Mouse (Mus musculus) hindbrain, embryonic 15.5 days (tissue): ENCODE results near the gene Scrn2. TPM values are rescaled to one million over a fixed set of nuclear protein-coding genes. Genes with fewer than 3 reads are reported as not detected.

ENCODE experiments used
- ATAC-seq: fragments of 200-750 bp; cut with Nextera tagmentation; 2 replicates; pipeline ENCODE4 v1.8.0; 2017; ENCODE audit warnings: low read depth, moderate number of reproducible peaks, moderate TSS enrichment; ENCODE audit not compliant: low FRiP score
- H3K27ac ChIP-seq: fragments of 300-500 bp; sonication (generic); replicated peaks from 2 replicates; pipeline ENCODE4 v1.5.1; 2015; ENCODE audit warnings: mild to moderate bottlenecking, inconsistent platforms
- H3K27me3 ChIP-seq: fragments of 300-500 bp; sonication (generic); 2 replicates; pipeline ENCODE4 v1.6.1; 2015; ENCODE audit warnings: control low read depth, inconsistent platforms
- H3K36me3 ChIP-seq: fragments of 300-500 bp; sonication (generic); 2 replicates; pipeline ENCODE4 v1.6.1; 2015; ENCODE audit warnings: control low read depth, inconsistent platforms
- H3K4me1 ChIP-seq: fragments of 300-500 bp; sonication (generic); replicated peaks from 2 replicates; pipeline ENCODE4 v1.6.1; 2015; ENCODE audit warnings: control low read depth, inconsistent platforms
- H3K4me2 ChIP-seq: fragments of 300-500 bp; sonication (generic); 2 replicates; pipeline ENCODE4 v1.6.1; 2015; ENCODE audit warnings: moderate library complexity, mild to moderate bottlenecking, inconsistent platforms
- H3K4me3 ChIP-seq: fragments of 300-500 bp; sonication (generic); 2 replicates; pipeline ENCODE4 v1.5.1; 2015; ENCODE audit warnings: mild to moderate bottlenecking, inconsistent platforms
- H3K9ac ChIP-seq: fragments of 300-500 bp; sonication (generic); 2 replicates; pipeline ENCODE4 v1.6.1; 2015; ENCODE audit warnings: inconsistent platforms
- H3K9me3 ChIP-seq: fragments of 300-500 bp; sonication (generic); 2 replicates; pipeline ENCODE4 v1.6.1; 2016; ENCODE audit warnings: control low read depth, inconsistent platforms
- whole genome bisulfite sequencing: fragments of 180-500 bp; shearing (Covaris S2); methylation state at CpG from one replicate; pipeline ENCODE4 v1.1.7; 2015; 5-methylcytosine and 5-hydroxymethylcytosine counted together
- polyA plus RNA-seq: library from polyadenylated mRNA; unstranded; fragments of >200 nt; fragmentation: Nextera tagmentation; extraction: Ambion mirVana; gene quantifications from 2 replicates; pipeline ENCODE4 v1.2.1, GENCODE M21; 2015

Gene Scrn2
- polyA plus RNA-seq, 1 experiment from 2014 or later: 15.1 TPM

GRCm38 (mm10) chr11:97041022-97041899 lies 11.5 kb downstream of the Scrn2 start, which contains the start of the genes Lrrc46 and Mrpl10:
Gene Lrrc46, minus strand, starts transcription at chr11:97041407.
Gene Mrpl10, plus strand, starts transcription at chr11:97041560.
- Histone ChIP-seq H3K4me1 (peaks cover 16% of the 10 kb centered on the region), H3K36me3 (peaks cover 10% of the 10 kb centered on the region; the same call in 1 of the 2 replicates), H3K4me3 (peak within 1 kb of the TSS; percentile 96), H3K4me2 (peak within 1 kb of the TSS; percentile 89), H3K27ac (peak within 1 kb of the TSS; percentile 88), H3K27me3 (no peaks in the 10 kb centered on the region), H3K9ac (peak within 1 kb of the TSS; percentile 91), H3K9me3 (no peaks in the 10 kb centered on the region)
- ATAC-seq: peak; percentile 95
- under 1% methylated on average over 47 of the region's 48 CpGs for WGBS

- H3K4me2 ChIP-seq: no peak overlapping the region
- peaks cover 16% of the 10 kb centered on the region for H3K4me1 ChIP-seq
- H3K4me3 ChIP-seq: no peak overlapping the region
- 93% methylated on average over 8 of the region's 8 CpGs for WGBS
- H3K36me3 ChIP-seq: peaks cover 13% of the 10 kb centered on the region; the same call in 1 of the 2 replicates
- no peak for ATAC-seq
- no peak overlapping the region for H3K9ac ChIP-seq
- no peak overlapping the region for H3K27ac ChIP-seq
- H3K9me3 ChIP-seq: no peaks in the 10 kb centered on the region
- no peaks in the 10 kb centered on the region for H3K27me3 ChIP-seq
Measured at GRCm38 (mm10) chr11:97044902-97045301, 15.2 kb downstream of the Scrn2 start.

DNA sequence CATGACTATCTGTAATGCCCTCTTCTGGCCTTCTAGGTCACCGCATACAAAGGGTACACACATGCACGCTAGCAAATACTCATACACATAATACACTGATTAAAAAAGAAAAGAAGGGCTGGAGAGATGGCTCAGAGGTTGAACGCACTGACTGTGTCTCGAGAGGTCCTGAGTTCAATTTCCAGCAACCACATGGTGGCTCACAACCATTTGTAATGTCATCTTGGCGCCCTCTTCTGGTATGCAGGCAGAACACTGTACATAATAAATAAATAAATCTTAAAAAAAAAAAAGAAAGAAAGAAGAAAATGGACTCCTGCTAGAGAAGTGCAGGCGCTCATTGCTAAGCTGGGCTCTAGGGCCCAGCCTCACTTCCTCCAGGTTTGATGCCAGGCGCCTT lies 16.1 kb downstream of the Scrn2 start:
- H3K27ac ChIP-seq: no peak overlapping the region
- no peak overlapping the region for H3K9ac ChIP-seq
- no peak overlapping the region for H3K4me2 ChIP-seq
- H3K36me3 ChIP-seq: peaks cover 13% of the 10 kb centered on the region; the same call in 1 of the 2 replicates
- ATAC-seq: no peak
- H3K4me3 ChIP-seq: no peak overlapping the region
- H3K27me3 ChIP-seq: no peaks in the 10 kb centered on the region
- H3K4me1 ChIP-seq: peaks cover 19% of the 10 kb centered on the region
- 81% methylated on average over 7 of the region's 7 CpGs for WGBS
- H3K9me3 ChIP-seq: no peaks in the 10 kb centered on the region

DNA sequence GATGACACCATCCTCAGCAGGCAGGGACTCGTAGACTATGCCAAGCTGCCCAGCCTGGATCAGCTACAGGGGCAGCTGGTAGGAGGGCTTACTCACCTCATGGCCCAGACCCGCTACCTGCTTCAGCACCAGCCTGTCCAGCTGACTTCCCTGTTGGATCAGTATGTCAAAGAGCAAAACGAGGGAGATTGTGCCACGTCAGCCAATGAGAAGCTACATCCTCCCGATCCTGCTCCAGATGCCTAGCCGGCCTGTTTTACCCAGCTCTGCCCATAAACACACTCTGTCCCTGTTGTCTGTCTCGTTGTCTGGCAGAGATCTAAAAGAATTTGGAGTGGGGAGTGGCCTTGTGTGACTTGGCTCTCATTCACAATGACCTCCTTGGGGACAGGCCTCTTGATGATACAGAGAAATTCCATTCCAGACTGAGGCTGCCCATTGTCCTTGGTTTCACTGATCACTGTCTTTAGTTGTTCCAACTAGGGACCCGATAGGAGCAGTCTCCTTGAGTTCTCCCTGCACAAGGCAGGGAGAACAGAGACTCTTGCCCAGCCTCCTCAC lies 18.4 kb downstream of the Scrn2 start:
- ATAC-seq: no peak
- Histone ChIP-seq H3K9me3 (no peaks in the 10 kb centered on the region), H3K4me3 (no peak overlapping the region), H3K4me2 (no peak overlapping the region), H3K4me1 (peaks cover 25% of the 10 kb centered on the region), H3K36me3 (peaks cover 20% of the 10 kb centered on the region), H3K27me3 (no peaks in the 10 kb centered on the region), H3K9ac (no peak overlapping the region), H3K27ac (no peak overlapping the region)
- WGBS: 81% methylated on average over 8 of the region's 8 CpGs

- no peak overlapping the region for H3K4me2 ChIP-seq
- no peak for ATAC-seq
Measured at GRCm38 (mm10) chr11:97049492-97050085, 19.9 kb downstream of the Scrn2 start.

GRCm38 (mm10) chr11:97050216-97050943 lies 20.6 kb downstream of the Scrn2 start, which contains the start of gene Osbpl7:
Gene Osbpl7, plus strand, starts transcription at chr11:97050628.
- Histone ChIP-seq H3K36me3 (peaks cover 34% of the 10 kb centered on the region), H3K27ac (peak within 1 kb of the TSS; percentile 73), H3K4me2 (peak within 1 kb of the TSS; percentile 96), H3K4me1 (peaks cover 25% of the 10 kb centered on the region), H3K9ac (peak within 1 kb of the TSS; percentile 79), H3K27me3 (no peaks in the 10 kb centered on the region), H3K9me3 (no peaks in the 10 kb centered on the region), H3K4me3 (peak within 1 kb of the TSS; percentile 70)
- WGBS: 5% methylated on average over 18 of the region's 18 CpGs
- ATAC-seq: peak; percentile 90

More at GRCm38 (mm10) chr11:97049492-97050085, 19.9 kb downstream of the Scrn2 start:
- no peak overlapping the region for H3K9ac ChIP-seq
- no peak overlapping the region for H3K4me3 ChIP-seq
- WGBS: 78% methylated on average over 6 of the region's 6 CpGs
- peaks cover 25% of the 10 kb centered on the region for H3K4me1 ChIP-seq
- no peaks in the 10 kb centered on the region for H3K27me3 ChIP-seq
- no peaks in the 10 kb centered on the region for H3K9me3 ChIP-seq
- H3K27ac ChIP-seq: no peak overlapping the region
- peaks cover 31% of the 10 kb centered on the region for H3K36me3 ChIP-seq

- no peaks in the 10 kb centered on the region for H3K27me3 ChIP-seq
Measured at GRCm38 (mm10) chr11:97050944-97051586, 21.3 kb downstream of the Scrn2 start.

GRCm38 (mm10) chr11:97052219-97052646 lies 22.5 kb downstream of the Scrn2 start:
- H3K4me2 ChIP-seq: peak overlapping the region; percentile 96
- no peak for ATAC-seq
- peaks cover 40% of the 10 kb centered on the region for H3K36me3 ChIP-seq

More at GRCm38 (mm10) chr11:97050944-97051586, 21.3 kb downstream of the Scrn2 start:
- Histone ChIP-seq H3K9ac (peak overlapping the region; percentile 79), H3K9me3 (no peaks in the 10 kb centered on the region), H3K4me2 (peak overlapping the region; percentile 96), H3K4me1 (peaks cover 25% of the 10 kb centered on the region), H3K36me3 (peaks cover 36% of the 10 kb centered on the region), H3K4me3 (peak overlapping the region; percentile 70), H3K27ac (peak overlapping the region; percentile 73)
- WGBS: 23% methylated on average over 13 of the region's 13 CpGs
- peak; percentile 7; the same call in 1 of the 2 replicates for ATAC-seq

DNA sequence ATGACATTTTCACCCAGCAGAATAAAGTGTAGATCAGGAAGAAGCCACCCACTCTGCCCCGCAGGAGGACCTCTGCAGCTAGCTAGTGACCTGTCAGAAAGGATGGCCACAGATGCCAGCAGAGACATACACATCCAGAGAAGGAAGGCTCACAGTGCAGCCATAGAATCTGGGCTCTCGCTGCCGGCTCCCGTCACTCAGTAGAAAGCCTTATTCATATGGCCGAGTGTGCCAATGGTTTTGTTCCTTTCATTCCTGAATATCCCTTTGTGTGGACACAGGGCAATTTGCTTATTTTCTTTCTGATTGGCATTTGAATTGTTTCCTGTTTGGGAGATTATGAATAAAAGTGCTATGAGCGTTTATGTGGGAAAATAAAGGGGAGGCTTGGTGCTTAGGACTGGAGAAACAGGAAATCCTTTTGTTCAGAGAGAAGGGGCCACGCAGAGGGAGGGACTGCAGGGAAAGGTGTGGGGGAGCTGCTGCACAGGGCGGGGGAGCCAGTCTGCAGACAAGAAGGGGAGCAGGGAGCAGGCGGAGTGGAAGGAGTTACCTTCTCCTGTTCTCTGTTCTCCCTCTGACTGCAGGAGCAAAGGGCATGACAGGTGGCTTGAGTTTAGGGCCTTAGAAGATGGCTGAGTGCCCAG lies 33.7 kb downstream of the Scrn2 start:
- no peak for ATAC-seq
- H3K9ac ChIP-seq: no peak overlapping the region
- H3K4me1 ChIP-seq: no peaks in the 10 kb centered on the region
- peaks cover 38% of the 10 kb centered on the region; the same call in 1 of the 2 replicates for H3K36me3 ChIP-seq
- no peaks in the 10 kb centered on the region for H3K27me3 ChIP-seq
- H3K9me3 ChIP-seq: no peaks in the 10 kb centered on the region
- no peak overlapping the region for H3K4me2 ChIP-seq
- no peak overlapping the region for H3K4me3 ChIP-seq
- 38% methylated on average over 9 of the region's 9 CpGs for WGBS
- H3K27ac ChIP-seq: peak overlapping the region; percentile 51; the same call in 1 of the 2 replicates

More at GRCm38 (mm10) chr11:97052219-97052646, 22.5 kb downstream of the Scrn2 start:
- 31% methylated on average over 11 of the region's 11 CpGs for WGBS
- Histone ChIP-seq H3K4me3 (no peak overlapping the region), H3K27ac (no peak overlapping the region), H3K27me3 (no peaks in the 10 kb centered on the region), H3K9me3 (no peaks in the 10 kb centered on the region), H3K4me1 (peaks cover 25% of the 10 kb centered on the region), H3K9ac (no peak overlapping the region)

DNA sequence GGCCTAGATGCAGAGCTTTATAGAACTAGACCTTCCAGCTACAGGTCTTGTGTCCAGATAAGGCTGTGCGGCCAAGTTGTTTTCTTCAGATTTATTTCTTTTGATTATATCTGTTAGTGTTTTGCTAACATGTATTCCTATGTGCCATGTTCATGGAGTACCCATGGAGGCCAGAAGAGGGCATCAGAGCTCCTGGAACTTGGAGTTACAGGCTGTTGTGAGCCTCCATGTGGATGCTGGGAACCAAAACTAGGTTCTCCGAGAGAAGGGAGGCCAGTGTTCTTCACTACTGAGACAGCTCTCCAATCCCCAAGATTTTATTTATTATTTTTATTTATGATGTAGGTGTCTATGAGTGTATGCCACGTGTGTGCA lies 34.2 kb downstream of the Scrn2 start:
- Histone ChIP-seq H3K4me2 (no peak overlapping the region), H3K27ac (peak overlapping the region; percentile 51; the same call in 1 of the 2 replicates), H3K9ac (no peak overlapping the region), H3K4me3 (no peak overlapping the region), H3K27me3 (no peaks in the 10 kb centered on the region), H3K4me1 (no peaks in the 10 kb centered on the region), H3K36me3 (peaks cover 35% of the 10 kb centered on the region; the same call in 1 of the 2 replicates), H3K9me3 (no peaks in the 10 kb centered on the region)
- 87% methylated on average over 3 of the region's 3 CpGs for WGBS
- no peak for ATAC-seq
